Mouse (Mus musculus): ENCODE data around the gene Cux2.

Gene Cux2

GRCm38 (mm10) chr5:121841973-121842372 is 207.9 kb downstream of the Cux2 start:
- no peak for DNase-seq (ENCODE audit: low read depth in 1 of 2, low spot score in 2 of 2)

DNA sequence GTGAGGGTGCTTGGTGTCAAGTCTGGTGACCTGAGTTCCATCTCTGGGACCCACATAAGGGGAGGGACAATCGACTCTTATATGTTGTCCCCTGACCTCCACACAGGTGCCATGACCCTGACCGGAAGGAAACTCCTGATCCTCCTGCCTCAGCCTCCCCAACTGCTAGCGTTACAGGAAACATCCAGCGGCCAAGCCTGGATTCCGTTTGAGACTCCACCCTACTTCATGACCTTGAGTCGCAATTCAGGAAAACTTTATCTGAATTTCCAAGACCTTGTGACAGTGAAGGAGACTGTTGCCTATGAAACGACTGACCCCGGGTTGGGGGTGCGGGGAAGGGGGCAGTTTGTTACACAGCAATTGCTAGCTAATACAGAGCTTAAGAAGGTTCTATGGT is 208.4 kb downstream of the Cux2 start:
- DNase-seq (ENCODE audit: low read depth in 1 of 2, low spot score in 2 of 2) = no peak

- DNase-seq (ENCODE audit: low read depth in 1 of 2, low spot score in 2 of 2) = no peak
Observed at GRCm38 (mm10) chr5:121839128-121839473, 210.8 kb downstream of the Cux2 start.

DNA sequence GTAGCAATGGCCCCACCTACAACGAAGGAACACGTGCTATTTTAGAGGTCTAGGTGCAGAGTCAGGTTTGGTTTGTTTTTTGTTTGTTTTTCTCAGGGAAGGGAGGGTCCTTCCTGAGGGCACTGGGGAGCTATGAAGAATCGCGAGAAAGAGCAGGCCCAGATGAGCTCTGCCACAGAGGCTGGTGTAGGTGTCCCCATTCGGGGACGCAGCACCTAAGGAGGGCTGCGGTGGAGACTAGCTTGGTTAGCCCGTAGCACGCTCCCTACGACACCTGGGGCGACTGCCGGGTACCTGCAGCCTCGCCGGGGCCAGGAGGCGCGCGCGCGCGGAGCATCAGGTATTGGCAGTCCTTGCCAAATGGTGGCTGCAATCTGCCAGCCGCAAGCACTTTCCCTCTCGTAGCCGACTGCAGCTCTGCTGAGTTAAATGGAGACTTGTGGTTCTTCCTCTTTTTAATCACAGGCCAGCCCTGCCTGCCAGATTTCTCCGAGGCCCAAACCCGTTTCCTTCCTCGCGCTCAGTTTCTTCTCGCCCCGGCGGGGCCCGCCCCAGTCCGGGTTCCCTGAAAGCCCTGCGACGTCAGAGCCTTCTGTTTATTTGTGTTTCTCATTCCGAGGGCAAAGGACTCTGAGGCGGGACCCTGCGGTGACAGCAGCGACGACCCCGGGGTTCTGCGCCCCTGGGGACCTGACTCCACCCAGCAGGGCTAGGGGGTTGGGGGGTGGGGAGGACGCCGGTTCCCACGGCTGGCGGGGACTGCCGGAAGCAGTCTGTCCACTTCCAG is 211.4 kb downstream of the Cux2 start:
- DNase-seq (ENCODE audit: low read depth in 1 of 2, low spot score in 2 of 2) = peak; percentile 66 to 86

- no peak for DNase-seq (ENCODE audit: low read depth in 1 of 2, low spot score in 2 of 2)
Observed at GRCm38 (mm10) chr5:121837441-121838340, 212.2 kb downstream of the Cux2 start, which contains the start of gene Sh2b3. Sh2b3 (minus strand) TSS chr5:121837646.

- DNase-seq (ENCODE audit: low read depth in 1 of 2, low spot score in 2 of 2) = peak; percentile 83 to 94
Observed at GRCm38 (mm10) chr5:121836692-121837415, 213.0 kb downstream of the Cux2 start.

DNA sequence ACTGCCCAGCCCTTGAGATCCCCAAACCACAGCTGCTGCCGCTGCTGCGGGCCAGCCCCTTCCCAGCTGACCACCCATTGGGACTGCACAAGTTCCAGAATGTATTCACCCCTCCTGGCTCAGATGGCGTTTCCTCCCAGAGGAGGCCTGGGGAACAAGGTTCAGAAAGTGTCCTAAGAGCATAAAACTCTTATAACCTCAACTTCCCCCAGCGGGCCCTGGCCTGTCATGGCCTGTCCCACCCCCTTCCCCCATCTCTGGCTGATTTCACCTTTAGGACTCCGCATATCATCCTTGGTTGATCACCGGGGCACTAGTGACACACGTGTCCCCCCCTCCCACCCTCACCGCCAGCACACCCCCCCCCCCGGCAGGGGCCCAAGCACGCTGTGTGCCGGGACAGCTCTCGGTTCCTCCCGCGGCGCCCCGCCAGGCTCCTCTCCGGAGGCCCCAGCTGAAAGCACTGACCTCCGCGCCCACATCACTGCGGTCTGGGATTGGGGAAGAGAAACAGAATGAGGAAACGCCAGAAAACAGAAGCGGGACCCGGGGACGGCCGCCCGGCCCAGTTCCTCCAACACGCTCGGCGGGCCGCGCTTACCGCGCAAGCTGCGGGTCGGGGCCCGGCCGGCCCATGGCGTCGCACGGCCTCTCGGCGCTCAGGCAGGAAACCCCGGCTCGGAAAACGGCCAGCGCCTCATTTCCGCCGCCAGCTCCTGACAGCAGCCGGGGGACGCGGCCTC is 213.8 kb downstream of the Cux2 start:
- DNase-seq (ENCODE audit: low read depth in 1 of 2, low spot score in 2 of 2) = peak; percentile 89 to 90

DNA sequence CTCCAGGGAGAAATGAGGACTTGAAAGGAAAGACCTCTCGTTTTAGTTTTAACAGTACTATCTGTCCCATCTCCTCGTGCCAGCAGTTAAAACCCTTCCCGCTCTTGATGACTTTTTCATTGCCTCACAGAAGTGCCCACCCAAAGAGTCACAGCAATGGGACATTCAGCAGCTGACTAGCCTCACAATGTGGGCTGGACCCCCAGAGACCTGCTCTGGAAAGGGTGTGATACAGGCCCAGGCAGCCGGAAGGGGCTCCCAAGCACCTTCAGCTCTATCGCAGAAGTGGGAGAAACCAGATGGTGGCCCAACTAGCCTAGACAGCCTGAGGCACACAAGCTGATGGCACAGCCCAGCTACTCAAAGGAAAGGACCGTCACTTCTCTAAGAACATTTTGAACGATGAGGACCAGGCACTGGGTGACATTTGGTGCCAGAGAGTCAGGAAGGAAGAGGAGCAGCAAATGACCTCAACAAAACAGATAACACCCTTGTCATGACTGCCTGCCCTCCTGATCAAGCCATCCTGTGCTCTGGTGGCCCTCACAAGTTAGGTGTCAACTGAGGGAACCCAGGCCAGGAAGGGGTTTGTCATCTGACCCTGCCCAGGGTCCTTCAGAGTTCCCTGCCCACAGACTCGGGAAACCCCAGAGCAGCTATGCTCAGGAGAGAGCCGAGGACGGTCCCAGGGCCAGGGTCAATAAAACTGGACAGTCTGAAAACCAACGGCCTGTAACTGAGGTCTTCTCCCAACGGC is 214.7 kb downstream of the Cux2 start:
- no peak for DNase-seq (ENCODE audit: low read depth in 1 of 2, low spot score in 2 of 2)

- DNase-seq (ENCODE audit: low read depth in 1 of 2, low spot score in 2 of 2) = no peak
Observed at GRCm38 (mm10) chr5:121834241-121834606, 215.7 kb downstream of the Cux2 start.

DNA sequence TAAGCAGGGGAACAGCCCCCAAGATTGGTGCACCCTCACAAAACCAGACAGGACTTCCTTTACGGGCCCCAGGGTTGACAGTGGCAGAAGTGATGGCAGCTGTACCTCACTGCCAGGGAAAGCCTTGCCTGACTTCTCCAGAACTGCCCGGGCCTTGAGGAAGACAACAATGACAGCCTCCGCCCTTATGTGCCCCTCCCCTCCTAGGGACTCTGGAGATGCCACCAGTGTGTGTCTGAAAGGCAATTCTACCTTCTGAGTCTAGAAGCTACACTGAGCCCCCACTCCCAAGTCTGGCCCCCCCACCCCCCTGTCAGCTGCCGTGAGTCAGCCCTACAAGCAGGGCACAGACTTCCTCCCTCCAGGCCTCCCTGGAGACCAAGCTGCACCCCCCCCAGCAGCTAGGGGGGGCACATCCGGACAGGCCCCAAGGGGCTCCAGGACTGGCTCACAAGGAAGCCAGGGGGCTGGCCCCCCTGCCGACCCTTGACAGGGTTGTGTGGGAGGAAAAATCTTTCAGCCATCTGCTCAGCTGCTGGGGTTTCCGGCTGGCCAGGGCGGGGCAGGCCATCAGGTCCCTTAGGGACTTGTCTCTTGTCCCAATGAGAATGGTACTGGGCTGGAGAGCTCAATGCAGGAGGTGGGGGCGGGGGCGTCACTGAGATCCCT is 216.2 kb downstream of the Cux2 start:
- DNase-seq (ENCODE audit: low read depth in 1 of 2, low spot score in 2 of 2) = no peak

DNA sequence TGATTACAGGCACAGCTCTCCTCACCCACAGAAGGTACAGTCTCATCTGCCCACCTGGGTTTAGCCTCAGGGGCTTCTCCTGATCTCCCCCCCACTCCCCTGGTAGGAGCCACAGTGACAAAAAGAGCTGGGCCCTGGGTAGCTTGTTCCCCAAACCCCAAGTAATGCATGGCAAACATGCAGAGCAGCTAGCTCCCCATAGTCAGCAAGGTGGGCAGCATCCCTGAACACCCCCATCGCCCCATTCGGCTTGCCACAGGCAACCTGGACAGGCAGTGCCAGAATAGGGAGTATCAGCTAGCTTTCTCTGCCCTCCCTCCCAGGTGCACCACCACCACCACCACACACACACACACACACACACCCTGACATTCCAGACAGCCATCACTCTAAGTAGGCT is 216.7 kb downstream of the Cux2 start:
- DNase-seq (ENCODE audit: low read depth in 1 of 2, low spot score in 2 of 2) = no peak

DNA sequence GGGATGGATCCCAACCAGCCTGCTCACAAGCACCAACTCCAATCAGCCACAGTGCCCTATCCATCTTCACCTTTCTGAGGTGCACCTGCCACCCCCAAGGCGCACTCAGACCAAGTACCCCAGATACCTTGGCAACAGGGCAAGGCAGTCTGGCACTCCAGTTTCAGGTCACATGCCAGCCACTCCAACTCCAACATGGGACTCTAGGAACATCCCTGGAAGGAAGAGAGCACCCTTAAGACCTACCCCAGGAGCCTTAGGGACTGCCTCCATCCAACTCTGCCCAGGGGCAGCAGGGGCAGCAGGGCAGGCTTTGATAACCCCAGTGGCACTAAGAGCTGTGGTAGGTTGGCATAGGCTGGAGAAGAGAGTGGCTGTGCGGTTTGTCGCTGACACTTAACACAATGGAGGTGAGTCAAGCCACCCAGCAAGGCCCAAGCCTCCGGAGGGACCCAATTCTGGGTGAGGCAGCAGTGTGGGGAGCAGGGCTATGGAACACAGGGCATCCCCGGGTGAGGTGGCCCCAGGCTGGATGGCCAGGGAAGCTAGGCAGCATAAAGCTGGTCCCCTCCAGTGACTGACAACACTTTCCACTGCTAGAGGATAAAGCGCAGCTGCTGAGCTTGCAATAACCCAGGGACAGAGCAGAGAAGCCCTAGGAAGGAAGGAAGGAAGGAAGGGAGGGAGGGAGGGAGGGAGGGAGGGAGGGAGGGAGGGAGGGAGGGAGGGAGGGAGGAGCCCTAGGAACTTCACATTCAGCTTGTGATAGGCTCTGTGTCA is 217.3 kb downstream of the Cux2 start:
- no peak for DNase-seq (ENCODE audit: low read depth in 1 of 2, low spot score in 2 of 2)

GRCm38 (mm10) chr5:121831002-121831601 is 218.8 kb downstream of the Cux2 start:
- DNase-seq (ENCODE audit: low read depth in 1 of 2, low spot score in 2 of 2) = no peak

- DNase-seq (ENCODE audit: low read depth in 1 of 2, low spot score in 2 of 2) = no peak
Observed at GRCm38 (mm10) chr5:121828491-121829432, 221.1 kb downstream of the Cux2 start.

- no peak for DNase-seq (ENCODE audit: low read depth in 1 of 2, low spot score in 2 of 2)
Observed at GRCm38 (mm10) chr5:121827876-121828275, 222.0 kb downstream of the Cux2 start.

DNA sequence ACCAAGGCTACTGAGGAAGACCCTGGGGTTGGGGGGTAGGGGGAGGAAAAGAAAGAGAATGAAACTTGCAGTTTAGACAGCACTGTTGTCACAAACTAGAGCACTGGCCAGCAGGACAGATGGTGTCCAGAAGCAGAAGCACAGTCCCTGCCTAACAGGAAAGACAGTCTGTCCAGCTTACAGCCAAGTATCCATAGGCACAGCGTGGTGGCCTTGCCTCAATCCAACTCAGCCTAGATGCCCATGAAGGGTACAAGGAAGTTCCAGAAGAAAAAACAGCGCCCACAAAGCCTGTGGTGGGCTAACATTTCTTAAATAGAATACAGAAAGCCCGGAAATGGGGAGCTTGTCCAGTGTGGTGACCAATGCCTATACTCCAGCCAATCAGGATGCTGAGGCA is 224.3 kb downstream of the Cux2 start:
- DNase-seq (ENCODE audit: low read depth in 1 of 2, low spot score in 2 of 2) = no peak

GRCm38 (mm10) chr5:121824121-121824520 is 225.8 kb downstream of the Cux2 start:
- no peak for DNase-seq (ENCODE audit: low read depth in 1 of 2, low spot score in 2 of 2)
